Mouse (Mus musculus) lung, postnatal 0 days (tissue): ENCODE results near the gene Ipo9.

Experiments used
- CTCF ChIP-seq: IDR thresholded peaks from 2 replicates; pipeline ENCODE4 v1.5.1; 2016; ENCODE audit warnings: antibody characterized with exemption, mild to moderate bottlenecking
- EP300 ChIP-seq: IDR thresholded peaks from 2 replicates; pipeline ENCODE4 v1.6.1; 2016; ENCODE audit warnings: antibody characterized with exemption, mild to moderate bottlenecking, control low read depth

- TF ChIP-seq EP300 (no peak), CTCF (no peak)
Measured at GRCm38 (mm10) chr1:135460521-135460920, 30.2 kb upstream of the Ipo9 start.
